Mouse (Mus musculus) c-Kit-positive CD71-positive TER-119-positive erythroid progenitor cells, embryonic 14.5 days (primary cell): ENCODE results near the gene Selp.

Source experiments
- DNase-seq: peaks from one replicate; pipeline ENCODE4 v3.0.0-alpha.2; 2013; ENCODE audit warnings: low spot score

Selp gene

DNA sequence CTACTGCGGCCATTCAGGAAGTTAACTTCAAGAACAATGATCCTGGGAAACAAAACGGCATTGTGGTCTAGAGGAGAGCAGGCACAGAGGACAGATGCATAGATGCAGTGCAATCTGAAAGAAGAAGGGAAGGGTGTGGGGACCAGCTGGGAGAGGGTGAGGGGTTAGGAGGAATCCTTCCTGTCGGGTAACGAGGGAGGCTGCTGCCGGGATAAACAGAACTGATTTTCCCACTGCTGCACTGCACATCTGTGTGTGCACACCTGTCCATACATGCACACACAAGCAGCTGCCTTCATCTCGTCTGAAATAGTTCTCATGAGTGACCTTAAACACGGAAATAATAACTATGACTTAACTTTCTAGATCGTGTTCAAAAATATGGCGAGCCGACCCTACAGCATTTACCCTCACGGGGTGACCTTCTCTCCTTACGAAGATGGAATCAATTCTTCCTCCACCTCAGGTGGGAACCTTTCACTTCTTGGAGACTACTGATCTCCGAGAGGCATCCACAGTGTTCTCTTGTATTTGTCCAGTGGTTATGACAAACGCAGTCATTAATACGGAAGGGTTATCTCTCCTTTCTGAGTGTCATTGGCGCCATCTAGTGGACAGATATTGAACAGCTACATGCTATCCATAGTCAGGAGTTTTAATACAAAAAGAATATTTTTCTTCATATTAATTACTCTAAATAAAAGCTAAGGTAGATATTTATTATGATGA lies 69.2 kb downstream of the Selp start:
- DNase-seq = peak; percentile 62

DNA sequence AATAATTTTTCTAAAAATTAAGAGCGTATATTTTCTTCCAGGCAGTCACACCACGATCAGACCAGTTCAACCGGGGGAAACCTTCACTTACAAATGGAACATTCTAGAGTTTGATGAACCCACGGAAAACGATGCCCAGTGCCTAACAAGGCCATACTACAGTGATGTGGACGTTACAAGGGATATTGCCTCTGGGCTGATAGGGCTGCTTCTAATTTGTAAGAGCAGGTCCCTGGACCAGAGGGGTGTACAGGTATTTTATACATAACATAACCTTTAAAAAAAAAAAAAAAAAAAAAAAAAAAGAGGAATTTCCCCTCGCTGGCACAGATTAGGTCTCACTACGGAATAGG lies 69.8 kb downstream of the Selp start:
- DNase-seq = no peak

DNA sequence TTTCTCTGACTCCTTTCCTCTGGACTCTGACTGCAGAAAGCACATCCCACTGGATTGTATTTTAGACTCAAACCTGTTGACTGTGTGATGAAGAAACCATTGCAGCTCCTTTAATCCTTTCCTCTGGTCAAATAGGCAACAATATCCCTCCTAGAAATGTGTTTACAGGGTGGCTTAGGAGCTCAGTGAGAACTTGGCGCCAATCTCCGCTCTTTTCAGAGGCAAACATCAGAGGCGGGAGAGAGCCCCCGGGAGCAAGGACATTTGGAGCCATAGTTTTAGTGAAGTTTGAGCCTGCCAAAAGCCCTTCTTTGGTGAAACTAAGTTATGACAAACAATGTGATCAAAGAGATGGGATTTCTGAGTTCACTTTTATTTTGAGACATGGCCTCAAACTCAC lies 70.3 kb downstream of the Selp start:
- no peak for DNase-seq

DNA sequence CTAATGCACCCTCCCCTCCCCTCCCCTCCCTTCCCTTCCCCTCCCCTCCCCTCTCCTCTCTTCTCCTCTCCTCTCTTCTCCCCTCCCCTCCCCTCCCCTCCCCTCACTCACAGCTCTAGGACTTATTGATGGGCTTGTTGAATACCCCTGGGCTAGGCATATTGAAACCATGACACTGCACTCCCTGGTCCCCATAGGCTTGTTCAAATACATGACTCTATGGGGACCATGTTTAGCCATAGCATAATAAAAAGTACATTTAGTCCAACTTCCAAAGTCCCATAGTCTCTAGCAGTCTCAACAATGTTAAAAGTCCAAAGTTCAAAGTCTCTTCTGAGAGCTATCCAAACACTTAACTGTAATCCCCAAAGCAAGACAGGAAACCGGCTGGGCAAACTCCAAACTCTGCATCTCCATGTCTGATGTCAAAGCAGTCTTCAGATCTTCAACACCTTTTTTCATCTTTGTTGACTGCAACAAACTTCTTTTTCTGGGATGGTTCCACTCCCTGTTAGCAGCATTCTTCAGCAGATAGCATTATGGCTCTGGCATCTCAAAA lies 72.0 kb downstream of the Selp start:
- DNase-seq = no peak

DNA sequence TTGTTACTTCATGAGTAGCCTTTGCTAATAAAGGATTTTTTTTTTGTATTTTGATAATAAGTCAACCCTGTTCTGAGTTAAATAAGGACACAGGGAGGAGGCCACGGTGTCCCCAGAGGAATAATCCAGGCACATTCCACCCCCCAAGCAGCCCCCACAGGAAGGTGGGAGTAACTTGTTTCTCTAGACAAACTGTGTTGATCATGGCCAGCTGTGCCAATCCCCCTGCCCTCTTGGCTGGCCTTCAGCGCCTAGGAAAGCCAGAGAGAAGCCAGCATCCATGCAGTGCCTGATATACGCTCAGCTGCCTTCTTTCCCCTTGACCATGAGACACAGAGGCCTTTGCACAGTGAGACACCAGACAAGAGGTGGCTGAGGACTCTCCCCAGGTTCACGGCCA lies 84.5 kb downstream of the Selp start:
- no peak for DNase-seq
